12 mouse cellular contexts compared by ENCODE assay signal in genomic region chr7:98534432-98534855, GRCm38 (mm10). TPM values are rescaled to one million over a fixed set of nuclear protein-coding genes. Genes with fewer than 3 reads are reported as not detected.
DNase-seq lines count a peak whose midpoint lies in the region; TF ChIP-seq lines count a peak whose summit lies in the region.
"Had no signal": no experiment of that assay in that cellular context is flagged by ENCODE, and none has a peak within 500 bp of the region (broad histone marks: within the 10 kb centered on the region; RNA-seq: fewer than 3 reads in every experiment).

No protein-coding gene starts in this region.

- no peak overlapping the region for H3K4me3 ChIP-seq in heart, adult 2 months
- peak overlapping the region; percentile 24 for H3K4me3 ChIP-seq in bone marrow, adult 2 months (replicated peaks; ENCODE audit: control insufficient read depth, low read depth, low read length)
- H3K4me3 ChIP-seq in thymus, adult 2 months (ENCODE audit: control insufficient read depth, insufficient read depth, low read length): no peak overlapping the region
- H3K4me3 ChIP-seq: kidney, embryonic 15.5 days; lung, embryonic 15.5 days had no signal

- WGBS in heart, adult 2 months: 66% methylated on average over 13 of the region's 13 CpGs
- under 1% methylated on average over 13 of the region's 13 CpGs for WGBS in bone marrow, adult 2 months
- WGBS in thymus, adult 2 months: 6% methylated on average over 13 of the region's 13 CpGs

- DNase-seq in heart, adult 2 months: peak in 1 of 2 experiments; percentile 53
- no peak for DNase-seq in heart, postnatal 10 days
- peak; percentile 37 to 60 for DNase-seq in monocyte, adult 2 months (ENCODE audit: low read depth in 1 of 2, low spot score in 2 of 2)
- peak; percentile 42 for DNase-seq in thymus, adult 2 months
- DNase-seq in right cerebral cortex, adult 18-20 months: no peak
- DNase-seq in left cerebral cortex, adult 11 months (ENCODE audit: low spot score): no peak
- no peak for DNase-seq in left cerebral cortex, postnatal 4 days
- DNase-seq: cerebellum, adult 2 months; heart, postnatal 14 days had no signal

- no peaks in the 10 kb centered on the region for H3K27me3 ChIP-seq in heart, adult 2 months (ENCODE audit: control insufficient read depth, insufficient read depth, low read length)
- no peaks in the 10 kb centered on the region for H3K27me3 ChIP-seq in thymus, adult 2 months (ENCODE audit: control insufficient read depth, insufficient read depth, low read length)
- H3K27me3 ChIP-seq: kidney, embryonic 15.5 days; lung, embryonic 15.5 days had no signal

- 0 out of 2 replicates have a peak, but pooled peaks have one; percentile 16 for TF ChIP-seq EP300 in heart, adult 2 months (IDR thresholded peaks at IDR 0.05; ENCODE audit: insufficient read depth, low read depth, low read length)

- no peak for TF ChIP-seq CTCF in heart, adult 2 months (IDR thresholded peaks at IDR 0.05)
- no peak for TF ChIP-seq CTCF in bone marrow, adult 2 months (IDR thresholded peaks at IDR 0.05; ENCODE audit: control insufficient read depth, insufficient read depth, low read length)
- no peak for TF ChIP-seq CTCF in thymus, adult 2 months (IDR thresholded peaks at IDR 0.05; ENCODE audit: borderline replicate concordance, control insufficient read depth, extremely low read depth, insufficient read depth, low read length, poor library complexity)

- no peak for TF ChIP-seq POLR2A in heart, adult 2 months (IDR thresholded peaks at IDR 0.05; ENCODE audit: insufficient read depth, low read depth, low read length)
- TF ChIP-seq POLR2A in bone marrow, adult 2 months (IDR thresholded peaks at IDR 0.05; ENCODE audit: borderline replicate concordance, control insufficient read depth, low read depth, low read length): no peak
- no peak for TF ChIP-seq POLR2A in thymus, adult 2 months (IDR thresholded peaks at IDR 0.05; ENCODE audit: control insufficient read depth, extremely low read depth, insufficient read depth, low read length, poor library complexity)

- H3K9ac ChIP-seq in heart, adult 2 months (ENCODE audit: low read depth, low read length): no peak overlapping the region
- H3K9ac ChIP-seq: kidney, embryonic 15.5 days; lung, embryonic 15.5 days had no signal

- H3K36me3 ChIP-seq in heart, adult 2 months (ENCODE audit: control insufficient read depth, insufficient read depth, low read length): no peaks in the 10 kb centered on the region
- H3K36me3 ChIP-seq in thymus, adult 2 months (ENCODE audit: control insufficient read depth, insufficient read depth, low read length): no peaks in the 10 kb centered on the region
- H3K36me3 ChIP-seq: kidney, embryonic 15.5 days; lung, embryonic 15.5 days had no signal

- H3K27ac ChIP-seq in heart, adult 2 months: no peak overlapping the region
- H3K27ac ChIP-seq in bone marrow, adult 2 months (ENCODE audit: control insufficient read depth, insufficient read depth, low read depth, low read length, poor library complexity): no peak overlapping the region
- H3K27ac ChIP-seq in thymus, adult 2 months (ENCODE audit: control insufficient read depth, insufficient read depth, low read length): no peak overlapping the region
- H3K27ac ChIP-seq: kidney, embryonic 15.5 days; lung, embryonic 15.5 days had no signal

- no peaks in the 10 kb centered on the region for H3K79me2 ChIP-seq in heart, adult 2 months (replicated peaks; ENCODE audit: control insufficient read depth, insufficient read depth, low read length)

- peaks cover 9% of the 10 kb centered on the region for H3K4me1 ChIP-seq in heart, adult 2 months (ENCODE audit: control insufficient read depth, insufficient read depth, low read length)
- peaks cover 10% of the 10 kb centered on the region for H3K4me1 ChIP-seq in bone marrow, adult 2 months (ENCODE audit: control insufficient read depth, insufficient read depth, low read length)
- H3K4me1 ChIP-seq in thymus, adult 2 months (replicated peaks; ENCODE audit: control insufficient read depth, insufficient read depth, low read length): peaks cover 26% of the 10 kb centered on the region

- intact Hi-C loops in heart, adult 2 months (cut with DNase I): no loop called here
- intact Hi-C loops in heart, postnatal 10 days (cut with DNase I): no loop called here
- intact Hi-C loops in left cerebral cortex, postnatal 4 days (cut with DNase I): no loop called here

RNA-seq across cellular contexts. Expression of gene Lrrc32, which starts 45.4 kb away (rescaled TPM):
- total RNA-seq in heart, adult 2 months (2021): 10 to 100 TPM; 13.6 to 13.7 TPM
- 14.5 and 21.9 TPM in 2 replicates for polyA plus RNA-seq in heart, adult 2 months (2012; rRNA removed)
- total RNA-seq in heart, postnatal 10 days (2021): 10 to 100 TPM; 17.9 to 18.7 TPM
- polyA plus RNA-seq in bone marrow, adult 2 months (2011; ENCODE audit: insufficient read depth, insufficient read length, low replicate concordance, missing spikeins): 5.9 and 24.3 TPM in 2 replicates
- 6.2 and 7.2 TPM in 2 replicates for polyA plus RNA-seq in thymus, adult 2 months (2012; rRNA removed)
- 1 to 10 TPM; 6.4 to 7.6 TPM for total RNA-seq in left cerebral cortex, postnatal 4 days (2021)

Comparison
In these comparisons a context has a peak if more than half of its experiments do, and no peak if none do; other contexts are left out.
1. DNase-seq: peak in monocyte, adult 2 months (2 of 2) and thymus, adult 2 months (single experiment); none in heart, postnatal 10 days (0 of 2), right cerebral cortex, adult 18-20 months (single experiment), left cerebral cortex, adult 11 months (single experiment) and left cerebral cortex, postnatal 4 days (single experiment).